Mouse (Mus musculus) stomach, embryonic 16.5 days (tissue): ENCODE measurements around the gene Ndufab1. TPM values are rescaled to one million over a fixed set of nuclear protein-coding genes. Genes with fewer than 3 reads are reported as not detected.

ENCODE experiments used
- ATAC-seq: fragments of 200-750 bp; cut with Nextera tagmentation; 2 replicates; pipeline ENCODE4 v1.8.0; 2017; ENCODE audit warnings: moderate number of reproducible peaks, moderate TSS enrichment; ENCODE audit not compliant: insufficient read depth, low FRiP score
- H3K27ac ChIP-seq: fragments of 300-500 bp; sonication (generic); 2 replicates; pipeline ENCODE4 v1.5.1; 2014; ENCODE audit warnings: low read length
- H3K27me3 ChIP-seq: fragments of 300-500 bp; sonication (generic); 2 replicates; pipeline ENCODE4 v1.6.1; 2014; ENCODE audit warnings: low read length, control low read depth, mixed read lengths; ENCODE audit not compliant: control insufficient read depth, insufficient read depth
- H3K36me3 ChIP-seq: fragments of 300-500 bp; sonication (generic); 2 replicates; pipeline ENCODE4 v1.6.1; 2014; ENCODE audit warnings: low read length; ENCODE audit not compliant: control insufficient read depth, insufficient read depth
- H3K4me1 ChIP-seq: fragments of 300-500 bp; sonication (generic); 2 replicates; pipeline ENCODE4 v1.6.1; 2014; ENCODE audit warnings: low read length, control low read depth, mixed read lengths; ENCODE audit not compliant: control insufficient read depth, insufficient read depth
- H3K4me2 ChIP-seq: fragments of 300-500 bp; sonication (generic); 2 replicates; pipeline ENCODE4 v1.6.1; 2014; ENCODE audit warnings: low read depth, low read length, mixed read lengths
- H3K4me3 ChIP-seq: fragments of 300-500 bp; sonication (generic); replicated peaks from 2 replicates; pipeline ENCODE4 v1.5.1; 2014; ENCODE audit warnings: mild to moderate bottlenecking, low read length
- H3K9ac ChIP-seq: fragments of 300-500 bp; sonication (generic); 2 replicates; pipeline ENCODE4 v1.6.1; 2014; ENCODE audit warnings: low read length
- H3K9me3 ChIP-seq: fragments of 300-500 bp; sonication (generic); replicated peaks from 2 replicates; pipeline ENCODE4 v1.6.1; 2016; ENCODE audit warnings: low read length, control low read depth; ENCODE audit not compliant: control insufficient read depth
- WGBS: fragments of 180-500 bp; shearing (Covaris S2); extraction: QIAGEN DNeasy Blood & Tissue Kit; methylation state at CpG from one replicate; pipeline ENCODE4 v1.1.7; 2014; 5-methylcytosine and 5-hydroxymethylcytosine counted together
- polyA plus RNA-seq: library from polyadenylated mRNA; unstranded; fragments of >200 nt; fragmentation: Nextera tagmentation; extraction: Ambion mirVana; gene quantifications from 2 replicates; pipeline ENCODE4 v1.2.1, GENCODE M21; 2015

The Ndufab1 gene
- 620 and 676 TPM in 2 replicates for polyA plus RNA-seq

GRCm38 (mm10) chr7:122101747-122102244 is at the start of gene Ndufab1:
Gene Ndufab1 (minus strand): TSS chr7:122101886.
- Histone ChIP-seq H3K9ac (peak within 1 kb of the TSS; percentile 89), H3K9me3 (no peaks in the 10 kb centered on the region), H3K36me3 (no peaks in the 10 kb centered on the region), H3K4me3 (peak within 1 kb of the TSS; percentile 76), H3K4me2 (peak within 1 kb of the TSS; percentile 98), H3K27me3 (no peaks in the 10 kb centered on the region), H3K27ac (peak within 1 kb of the TSS; percentile 49; the same call in 1 of the 2 replicates), H3K4me1 (peaks cover 12% of the 10 kb centered on the region)
- peak; percentile 99 for ATAC-seq
- under 1% methylated on average over 39 of the region's 43 CpGs for WGBS

- no peak overlapping the region for H3K27ac ChIP-seq
- no peak overlapping the region for H3K9ac ChIP-seq
- H3K9me3 ChIP-seq: no peaks in the 10 kb centered on the region
- H3K4me1 ChIP-seq: no peaks in the 10 kb centered on the region
- ATAC-seq: no peak
- H3K4me3 ChIP-seq: no peak overlapping the region
- H3K27me3 ChIP-seq: no peaks in the 10 kb centered on the region
- peaks cover 24% of the 10 kb centered on the region for H3K36me3 ChIP-seq
- H3K4me2 ChIP-seq: no peak overlapping the region
These were observed 39.3 kb upstream of the Ndufab1 start for GRCm38 (mm10) chr7:122140991-122141390.

- H3K4me3 ChIP-seq: no peak overlapping the region
- no peak for ATAC-seq
- H3K27me3 ChIP-seq: no peaks in the 10 kb centered on the region
- H3K9me3 ChIP-seq: no peaks in the 10 kb centered on the region
- no peak overlapping the region for H3K4me2 ChIP-seq
- H3K4me1 ChIP-seq: peaks cover 4% of the 10 kb centered on the region; the same call in 1 of the 2 replicates
- H3K9ac ChIP-seq: no peak overlapping the region
- WGBS: 91% methylated on average over 5 of the region's 5 CpGs
- H3K27ac ChIP-seq: no peak overlapping the region
- 0 out of 2 replicates have a peak, but pooled peaks cover 12% of the 10 kb centered on the region for H3K36me3 ChIP-seq
These were observed 36.5 kb upstream of the Ndufab1 start for GRCm38 (mm10) chr7:122138190-122138589.

GRCm38 (mm10) chr7:122137071-122137470 is 35.4 kb upstream of the Ndufab1 start:
- no peaks in the 10 kb centered on the region for H3K9me3 ChIP-seq
- H3K9ac ChIP-seq: no peak overlapping the region
- 0 out of 2 replicates have a peak, but pooled peaks cover 12% of the 10 kb centered on the region for H3K36me3 ChIP-seq
- H3K4me1 ChIP-seq: peaks cover 4% of the 10 kb centered on the region; the same call in 1 of the 2 replicates
- no peak overlapping the region for H3K4me3 ChIP-seq
- H3K27ac ChIP-seq: no peak overlapping the region
- H3K27me3 ChIP-seq: no peaks in the 10 kb centered on the region
- no peak for ATAC-seq
- H3K4me2 ChIP-seq: no peak overlapping the region

GRCm38 (mm10) chr7:122135070-122135469 is 33.4 kb upstream of the Ndufab1 start:
- H3K4me2 ChIP-seq: no peak overlapping the region
- 0 out of 2 replicates have a peak, but pooled peaks cover 12% of the 10 kb centered on the region for H3K36me3 ChIP-seq
- ATAC-seq: no peak
- WGBS: 71% methylated on average over 10 of the region's 10 CpGs
- H3K4me1 ChIP-seq: peaks cover 4% of the 10 kb centered on the region; the same call in 1 of the 2 replicates
- no peaks in the 10 kb centered on the region for H3K9me3 ChIP-seq
- no peak overlapping the region for H3K4me3 ChIP-seq
- H3K27me3 ChIP-seq: no peaks in the 10 kb centered on the region
- no peak overlapping the region for H3K27ac ChIP-seq
- no peak overlapping the region for H3K9ac ChIP-seq

- no peaks in the 10 kb centered on the region for H3K27me3 ChIP-seq
- H3K9ac ChIP-seq: peak overlapping the region; percentile 93
- no peak for ATAC-seq
- H3K9me3 ChIP-seq: no peaks in the 10 kb centered on the region
- H3K27ac ChIP-seq: peak overlapping the region; percentile 59
- peak overlapping the region; percentile 67 for H3K4me2 ChIP-seq
- H3K4me1 ChIP-seq: peaks cover 4% of the 10 kb centered on the region; the same call in 1 of the 2 replicates
- 12% methylated on average over 8 of the region's 8 CpGs for WGBS
- 0 out of 2 replicates have a peak, but pooled peaks cover 8% of the 10 kb centered on the region for H3K36me3 ChIP-seq
- peak overlapping the region; percentile 84 for H3K4me3 ChIP-seq
These were observed 31.6 kb upstream of the Ndufab1 start for GRCm38 (mm10) chr7:122133338-122133625.

- H3K4me1 ChIP-seq: peaks cover 4% of the 10 kb centered on the region; the same call in 1 of the 2 replicates
- no peaks in the 10 kb centered on the region for H3K27me3 ChIP-seq
- H3K9me3 ChIP-seq: no peaks in the 10 kb centered on the region
- 0 out of 2 replicates have a peak, but pooled peaks cover 11% of the 10 kb centered on the region for H3K36me3 ChIP-seq
- peak within 1 kb of the TSS; percentile 93 for H3K9ac ChIP-seq
- H3K4me2 ChIP-seq: peak within 1 kb of the TSS; percentile 67
- peak within 1 kb of the TSS; percentile 84 for H3K4me3 ChIP-seq
- peak; percentile 98 for ATAC-seq
- H3K27ac ChIP-seq: peak within 1 kb of the TSS; percentile 59
- under 1% methylated on average over 54 of the region's 54 CpGs for WGBS
These were observed 31.0 kb upstream of the Ndufab1 start, which contains the start of the genes Palb2 and Dctn5 for GRCm38 (mm10) chr7:122132497-122133337. Gene Palb2 (minus strand): TSS chr7:122132985. Gene Dctn5 (plus strand): TSS chr7:122133041.

GRCm38 (mm10) chr7:122131834-122132233 is 30.1 kb upstream of the Ndufab1 start:
- Histone ChIP-seq H3K36me3 (0 out of 2 replicates have a peak, but pooled peaks cover 11% of the 10 kb centered on the region), H3K27me3 (no peaks in the 10 kb centered on the region), H3K27ac (no peak overlapping the region), H3K4me2 (peak overlapping the region; percentile 66), H3K4me1 (peaks cover 4% of the 10 kb centered on the region; the same call in 1 of the 2 replicates), H3K4me3 (peak overlapping the region; percentile 84), H3K9me3 (no peaks in the 10 kb centered on the region), H3K9ac (no peak overlapping the region; the same call in 1 of the 2 replicates)
- ATAC-seq: no peak

GRCm38 (mm10) chr7:122126946-122127345 is 25.3 kb upstream of the Ndufab1 start:
- Histone ChIP-seq H3K27ac (no peak overlapping the region), H3K27me3 (no peaks in the 10 kb centered on the region), H3K4me3 (no peak overlapping the region), H3K9me3 (no peaks in the 10 kb centered on the region), H3K4me2 (no peak overlapping the region), H3K36me3 (peaks cover 10% of the 10 kb centered on the region; the same call in 1 of the 2 replicates), H3K4me1 (no peaks in the 10 kb centered on the region), H3K9ac (no peak overlapping the region)
- no peak for ATAC-seq
- WGBS: 93% methylated on average over 11 of the region's 11 CpGs
